Mouse (Mus musculus): Measurements from ENCODE around the gene Dnajc5. TPM values are rescaled to one million over a fixed set of nuclear protein-coding genes. Genes with fewer than 3 reads are reported as not detected.
A peak's percentile ranks its signal among the peaks of the same experiment; 100 is the strongest.

Gene Dnajc5
- polyA plus RNA-seq, 1 experiment from 2014 or later, result 91.9 TPM

DNA sequence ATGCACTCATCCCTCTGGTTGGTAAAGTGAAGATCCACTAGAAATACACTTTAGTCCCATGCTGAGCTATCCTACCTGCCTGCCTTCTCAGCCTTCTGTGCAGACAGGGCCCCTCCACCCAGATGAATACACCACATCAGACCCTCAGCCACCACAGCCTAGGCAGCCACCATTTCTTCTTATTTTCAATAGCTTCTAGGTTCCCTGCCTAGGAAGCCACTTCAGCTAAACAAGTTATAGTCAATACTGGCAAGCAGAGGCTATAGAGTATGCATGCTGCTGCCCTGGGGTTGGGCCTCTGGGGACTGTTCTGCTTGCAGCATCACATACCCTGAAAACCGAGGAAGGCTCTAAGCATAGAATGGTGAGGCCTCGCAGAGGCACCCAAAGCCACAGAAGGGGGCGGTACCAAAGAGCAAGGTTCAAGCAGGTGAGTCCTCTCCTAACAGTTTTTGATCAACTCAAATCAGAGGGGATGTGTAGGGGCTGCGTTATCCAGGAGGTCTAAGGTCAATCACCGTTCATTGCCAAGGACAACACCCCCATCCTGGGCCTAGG lies 71.3 kb downstream of the Dnajc5 start, which contains the start of gene Prpf6:
Gene Prpf6 (plus strand): TSS at position 341 of the 558 bp plus-strand sequence.
- Histone ChIP-seq H3K9ac (peak within 1 kb of the TSS; percentile 93), H3K27ac (ENCODE audit: poor library complexity, severe bottlenecking) (peak within 1 kb of the TSS; percentile 73; the same call in 1 of the 2 replicates), H3K27me3 (replicated peaks) (no peaks in the 10 kb centered on the region), H3K4me1 (replicated peaks) (peaks cover 16% of the 10 kb centered on the region), H3K4me3 (peak within 1 kb of the TSS; percentile 83), H3K36me3 (peaks cover 42% of the 10 kb centered on the region), H3K9me3 (replicated peaks) (no peaks in the 10 kb centered on the region), H3K4me2 (peak within 1 kb of the TSS; percentile 84)
- WGBS, result 18% methylated on average over 5 of the region's 5 CpGs
- ATAC-seq (ENCODE audit: insufficient number of reproducible peaks, low FRiP score), result peak; percentile 16; the same call in 1 of the 2 replicates

DNA sequence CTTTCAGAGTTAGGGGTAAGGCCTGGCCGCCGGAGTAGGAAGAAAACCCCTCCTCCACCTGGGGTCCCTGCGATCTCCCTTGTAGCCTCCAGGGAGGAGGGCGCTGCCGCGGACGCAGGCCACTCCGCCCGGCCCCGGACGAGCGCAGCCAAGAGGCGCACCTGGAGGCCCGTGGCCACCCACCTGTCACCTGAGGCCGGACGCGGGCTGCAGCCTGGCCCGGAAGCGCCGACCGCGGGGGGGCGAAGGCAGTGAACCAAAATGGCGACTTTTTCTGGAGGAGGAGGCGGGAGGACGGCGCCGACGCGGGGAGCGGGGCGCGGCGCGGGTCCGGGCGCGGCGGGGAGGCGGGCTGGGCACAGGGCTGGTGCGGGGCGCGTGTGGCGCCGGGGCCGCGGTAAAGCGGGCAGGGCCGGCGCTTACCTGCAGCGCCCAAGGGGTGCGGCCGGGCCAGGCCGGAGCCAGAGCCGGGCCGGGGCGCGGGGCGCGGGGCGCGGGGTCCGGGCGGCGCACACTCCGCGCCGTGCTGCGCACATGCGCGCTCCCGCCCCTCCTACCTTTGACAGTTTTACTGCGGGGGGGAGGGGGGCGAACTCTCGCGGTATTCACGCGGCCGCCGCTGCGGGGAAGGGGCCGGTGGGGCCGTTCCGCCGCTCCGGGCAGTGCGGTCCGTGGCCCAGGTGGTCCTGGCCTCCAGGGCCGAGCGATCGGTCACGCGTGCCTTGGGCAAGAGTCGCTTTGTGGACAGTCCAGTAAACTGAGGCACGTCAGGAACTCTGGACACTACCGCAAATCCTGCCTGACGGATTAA lies 72.2 kb downstream of the Dnajc5 start, which contains the start of gene Zfp512b:
Gene Zfp512b (minus strand): TSS at position 573 of the 811 bp plus-strand sequence.
- WGBS, result under 1% methylated on average over 75 of the region's 97 CpGs
- peaks cover 16% of the 10 kb centered on the region for H3K4me1 ChIP-seq (replicated peaks)
- H3K9me3 ChIP-seq (replicated peaks), result no peaks in the 10 kb centered on the region

DNA sequence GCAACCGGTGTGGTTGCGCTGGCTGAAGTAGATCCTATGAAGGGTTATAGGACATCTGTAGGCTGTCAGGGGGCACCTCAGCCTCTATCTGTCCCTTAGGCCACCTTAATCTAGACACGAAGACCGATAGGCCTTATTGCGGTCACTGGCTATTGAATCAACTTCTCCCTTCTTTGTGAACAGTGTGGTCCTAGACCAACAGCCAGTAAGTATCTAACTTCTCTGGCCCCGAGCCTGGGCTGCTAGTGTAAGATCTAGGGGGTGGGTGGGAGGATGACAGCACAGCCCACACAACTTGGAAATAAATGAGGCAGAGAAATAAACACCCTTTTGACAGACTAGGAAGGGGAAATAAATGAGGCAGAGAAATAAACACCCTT lies 72.7 kb downstream of the Dnajc5 start:
- no peaks in the 10 kb centered on the region for H3K27me3 ChIP-seq (replicated peaks)
- peaks cover 30% of the 10 kb centered on the region for H3K36me3 ChIP-seq
- H3K4me2 ChIP-seq, result peak overlapping the region; percentile 84
- 2% methylated on average over 6 of the region's 6 CpGs for WGBS
- peak overlapping the region; percentile 83 for H3K4me3 ChIP-seq
- ATAC-seq (ENCODE audit: insufficient number of reproducible peaks, low FRiP score), result peak; percentile 1; the same call in 1 of the 2 replicates
- peaks cover 16% of the 10 kb centered on the region for H3K4me1 ChIP-seq (replicated peaks)
- peak overlapping the region; percentile 93 for H3K9ac ChIP-seq
- no peaks in the 10 kb centered on the region for H3K9me3 ChIP-seq (replicated peaks)
- H3K27ac ChIP-seq (ENCODE audit: poor library complexity, severe bottlenecking), result peak overlapping the region; percentile 73; the same call in 1 of the 2 replicates

More for the DNA sequence above, 72.2 kb downstream of the Dnajc5 start, which contains the start of gene Zfp512b:
- Histone ChIP-seq H3K4me2 (peak within 1 kb of the TSS; percentile 84), H3K4me3 (peak within 1 kb of the TSS; percentile 83), H3K27ac (ENCODE audit: poor library complexity, severe bottlenecking) (peak within 1 kb of the TSS; percentile 73; the same call in 1 of the 2 replicates), H3K36me3 (peaks cover 35% of the 10 kb centered on the region), H3K27me3 (replicated peaks) (no peaks in the 10 kb centered on the region), H3K9ac (peak within 1 kb of the TSS; percentile 93)
- peak; percentile 76 for ATAC-seq (ENCODE audit: insufficient number of reproducible peaks, low FRiP score)

DNA sequence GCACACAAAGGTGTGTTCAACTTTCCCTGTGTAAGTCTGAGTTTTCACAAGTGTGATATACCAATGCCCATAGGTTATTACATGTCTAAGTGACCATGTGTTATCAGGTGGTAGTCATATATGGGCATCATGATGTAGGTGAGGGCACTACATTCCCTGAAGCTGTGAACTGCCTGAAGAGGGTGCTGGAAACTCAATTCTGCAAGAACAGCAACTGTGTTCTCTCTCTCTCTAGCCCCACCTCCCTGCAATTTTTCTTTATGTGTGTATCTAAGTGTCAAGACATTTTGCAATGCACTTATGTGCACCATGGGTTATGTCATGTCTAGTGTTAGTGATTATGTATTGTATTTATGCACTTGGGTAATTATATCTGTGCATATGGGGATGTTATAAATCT lies 73.7 kb downstream of the Dnajc5 start:
- no peak overlapping the region for H3K9ac ChIP-seq
- no peaks in the 10 kb centered on the region for H3K9me3 ChIP-seq (replicated peaks)
- no peak for ATAC-seq (ENCODE audit: insufficient number of reproducible peaks, low FRiP score)
- peaks cover 21% of the 10 kb centered on the region for H3K36me3 ChIP-seq
- no peak overlapping the region for H3K4me2 ChIP-seq
- H3K4me3 ChIP-seq, result no peak overlapping the region
- peaks cover 16% of the 10 kb centered on the region for H3K4me1 ChIP-seq (replicated peaks)
- no peak overlapping the region for H3K27ac ChIP-seq (ENCODE audit: poor library complexity, severe bottlenecking)
- H3K27me3 ChIP-seq (replicated peaks), result no peaks in the 10 kb centered on the region

DNA sequence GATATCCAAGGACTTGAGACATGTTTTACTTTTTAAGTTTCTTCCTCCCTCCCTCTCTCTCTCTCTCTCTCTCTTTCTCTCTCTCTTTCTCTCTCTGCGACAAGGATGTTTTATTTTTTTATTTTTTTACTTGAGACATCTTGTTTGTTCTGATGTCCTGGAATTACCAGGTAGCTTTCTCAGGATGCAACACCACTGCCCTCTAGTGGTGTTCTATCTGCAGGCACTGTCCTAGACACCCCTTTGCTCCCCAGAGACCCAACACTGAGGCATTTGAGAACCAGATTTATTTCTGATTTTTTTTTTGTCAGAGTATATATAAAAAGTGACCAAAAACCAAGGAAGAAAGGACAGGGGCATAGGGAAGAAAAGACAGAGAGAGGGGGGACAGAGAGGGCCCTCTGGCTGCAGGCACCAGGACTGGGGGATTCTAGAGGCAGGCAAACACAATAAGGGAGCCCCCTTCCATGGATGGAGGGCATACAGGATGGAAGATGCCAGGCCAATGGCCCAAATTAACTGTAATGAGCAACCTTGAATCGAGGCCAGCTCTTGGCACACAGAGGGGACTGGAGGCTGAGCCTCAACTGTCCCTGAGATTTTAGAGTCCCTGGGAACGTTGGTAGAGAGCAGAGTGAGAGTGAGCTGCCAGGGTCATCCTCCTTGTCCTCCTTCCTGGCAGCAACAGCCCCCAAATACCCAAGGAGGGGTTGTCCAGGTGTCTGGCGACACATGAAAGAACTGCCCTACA lies 74.8 kb downstream of the Dnajc5 start:
- H3K27ac ChIP-seq (ENCODE audit: poor library complexity, severe bottlenecking), result no peak overlapping the region
- H3K9me3 ChIP-seq (replicated peaks), result no peaks in the 10 kb centered on the region
- H3K4me1 ChIP-seq (replicated peaks), result peaks cover 16% of the 10 kb centered on the region
- H3K9ac ChIP-seq, result no peak overlapping the region
- ATAC-seq (ENCODE audit: insufficient number of reproducible peaks, low FRiP score), result no peak
- H3K27me3 ChIP-seq (replicated peaks), result no peaks in the 10 kb centered on the region
- H3K4me3 ChIP-seq, result no peak overlapping the region
- 76% methylated on average over 4 of the region's 4 CpGs for WGBS
- H3K4me2 ChIP-seq, result no peak overlapping the region
- H3K36me3 ChIP-seq, result peaks cover 9% of the 10 kb centered on the region

DNA sequence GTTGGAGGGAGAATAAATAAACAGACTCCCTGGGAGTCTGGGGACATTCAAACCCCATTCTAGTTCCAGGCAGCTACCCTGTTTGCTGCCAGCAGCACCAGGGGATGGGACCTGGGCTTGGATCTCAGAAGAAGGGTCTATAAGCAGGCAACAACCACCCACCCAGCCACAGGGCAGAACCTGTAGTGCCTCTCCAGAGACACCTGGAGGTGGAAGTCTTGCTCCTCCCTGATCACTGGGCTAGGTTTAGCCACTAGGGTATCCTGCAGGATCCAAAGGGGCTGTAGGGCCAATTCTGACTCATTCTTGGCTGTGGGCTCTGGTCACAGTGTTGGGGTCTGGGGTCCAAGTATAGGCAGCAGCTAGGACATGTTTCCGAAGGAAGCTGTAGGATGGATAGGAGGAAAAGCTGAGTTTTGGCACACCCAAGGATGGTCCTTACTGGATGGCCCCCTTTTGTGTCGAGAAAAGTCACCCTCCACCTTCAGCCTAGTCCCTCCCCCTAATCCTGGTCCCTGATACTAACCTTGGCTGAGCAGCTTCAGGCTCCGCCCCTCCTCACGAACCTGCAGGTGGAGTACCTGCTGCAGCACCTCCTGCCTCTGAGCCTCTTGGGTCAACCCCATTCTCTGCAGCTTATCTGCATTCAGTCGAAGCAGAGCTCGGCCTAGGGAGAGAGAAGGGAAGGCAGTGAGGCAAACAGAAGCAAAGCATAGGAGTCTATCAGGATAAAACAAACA lies 76.1 kb downstream of the Dnajc5 start:
- H3K9ac ChIP-seq, result no peak overlapping the region
- no peaks in the 10 kb centered on the region for H3K9me3 ChIP-seq (replicated peaks)
- H3K27me3 ChIP-seq (replicated peaks), result no peaks in the 10 kb centered on the region
- 41% methylated on average over 6 of the region's 6 CpGs for WGBS
- no peak overlapping the region for H3K27ac ChIP-seq (ENCODE audit: poor library complexity, severe bottlenecking)
- H3K4me3 ChIP-seq, result no peak overlapping the region
- no peak for ATAC-seq (ENCODE audit: insufficient number of reproducible peaks, low FRiP score)
- no peak overlapping the region for H3K4me2 ChIP-seq
- H3K4me1 ChIP-seq (replicated peaks), result peaks cover 18% of the 10 kb centered on the region
- 0 out of 2 replicates have a peak, but pooled peaks cover 3% of the 10 kb centered on the region for H3K36me3 ChIP-seq

DNA sequence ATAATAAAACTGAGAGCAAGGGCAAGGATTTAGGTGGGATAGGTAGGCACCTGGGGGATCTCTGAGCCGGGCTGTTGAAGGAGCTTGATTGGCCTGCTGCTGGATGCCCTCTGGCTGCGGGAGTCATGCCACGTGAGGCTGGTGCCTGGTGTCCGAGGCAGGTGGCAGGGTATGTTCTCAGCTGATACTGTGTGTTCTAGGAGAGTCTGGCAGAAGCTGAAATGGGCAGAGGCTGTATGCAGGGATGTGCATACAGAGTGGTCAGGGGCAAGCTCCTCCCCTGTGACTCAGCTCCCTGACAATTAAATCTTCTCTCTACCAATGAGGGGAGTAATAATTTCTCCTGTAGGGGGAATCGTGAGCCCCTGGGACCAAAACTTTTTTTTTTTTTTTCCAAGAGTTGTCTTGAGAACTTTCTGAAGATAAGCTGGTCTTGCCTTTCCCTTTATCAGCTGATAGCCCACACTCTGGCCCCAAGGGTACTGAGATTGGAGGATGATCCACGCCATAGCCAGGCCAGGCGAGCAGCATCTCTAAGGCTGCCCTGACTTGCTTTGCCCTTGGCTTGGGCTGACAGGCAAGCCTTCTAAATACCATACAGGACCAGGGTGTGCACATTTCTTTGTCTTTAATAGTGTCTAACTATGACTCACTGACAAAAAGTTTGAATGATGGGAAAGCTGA lies 77.2 kb downstream of the Dnajc5 start:
- no peak for ATAC-seq (ENCODE audit: insufficient number of reproducible peaks, low FRiP score)
- no peaks in the 10 kb centered on the region for H3K9me3 ChIP-seq (replicated peaks)
- H3K4me3 ChIP-seq, result no peak overlapping the region
- H3K27me3 ChIP-seq (replicated peaks), result no peaks in the 10 kb centered on the region
- 63% methylated on average over 7 of the region's 7 CpGs for WGBS
- no peak overlapping the region for H3K27ac ChIP-seq (ENCODE audit: poor library complexity, severe bottlenecking)
- H3K9ac ChIP-seq, result no peak overlapping the region
- no peak overlapping the region for H3K4me2 ChIP-seq
- peaks cover 20% of the 10 kb centered on the region for H3K4me1 ChIP-seq (replicated peaks)
- 0 out of 2 replicates have a peak, but pooled peaks cover 3% of the 10 kb centered on the region for H3K36me3 ChIP-seq

DNA sequence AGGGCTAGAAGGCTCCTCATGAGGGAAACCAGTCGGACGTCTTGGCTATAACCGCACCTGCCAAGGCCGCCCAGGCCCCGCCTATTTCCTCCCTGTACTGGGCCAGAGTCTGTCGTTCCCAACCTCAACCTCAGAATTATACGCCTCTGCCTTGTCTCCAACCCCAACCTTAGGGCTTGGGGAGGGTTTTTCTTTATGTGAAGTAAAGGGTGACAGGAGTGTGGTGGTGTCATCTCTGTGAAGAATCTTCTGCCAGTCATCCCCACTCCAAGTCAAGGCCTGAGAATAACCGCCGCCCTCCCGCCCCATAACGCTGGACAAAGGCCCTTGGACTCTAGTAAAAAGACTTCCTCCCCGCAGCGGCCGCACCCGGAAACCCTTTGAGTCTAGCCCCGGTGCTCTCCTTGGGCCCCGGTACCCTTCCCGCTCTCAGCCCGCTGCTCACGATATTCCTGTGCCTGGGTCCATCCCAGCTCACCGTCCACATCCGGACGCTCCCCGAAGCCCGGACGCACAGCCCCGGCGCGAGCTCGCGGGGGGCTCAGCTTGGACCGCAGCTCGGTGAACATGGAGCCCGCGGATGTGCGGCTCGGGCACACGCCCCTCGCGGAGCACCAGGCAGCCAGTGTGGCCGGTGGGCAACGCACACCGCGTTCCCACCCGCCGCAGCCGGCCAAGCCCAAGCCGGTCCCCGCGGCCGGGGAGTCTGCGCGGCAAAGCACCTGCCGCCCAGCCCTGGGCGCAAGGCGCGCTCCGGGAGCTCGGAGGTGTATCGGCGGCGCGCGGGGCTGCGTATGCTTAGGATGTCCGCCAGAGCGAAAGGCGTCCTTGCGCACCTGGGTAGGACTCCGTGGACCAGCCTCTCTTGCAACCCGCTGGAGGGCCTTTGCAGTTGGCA lies 78.4 kb downstream of the Dnajc5 start, which contains the start of gene Samd10:
Gene Samd10 (minus strand): TSS at position 759 of the 898 bp plus-strand sequence.
- 2% methylated on average over 71 of the region's 71 CpGs for WGBS
- Histone ChIP-seq H3K4me3 (peak within 1 kb of the TSS; percentile 66), H3K4me2 (peak within 1 kb of the TSS; percentile 92), H3K36me3 (0 out of 2 replicates have a peak, but pooled peaks cover 3% of the 10 kb centered on the region), H3K27me3 (replicated peaks) (no peaks in the 10 kb centered on the region), H3K9me3 (replicated peaks) (no peaks in the 10 kb centered on the region), H3K9ac (peak within 1 kb of the TSS; percentile 76), H3K27ac (ENCODE audit: poor library complexity, severe bottlenecking) (no peak within 1 kb of the TSS), H3K4me1 (replicated peaks) (peaks cover 14% of the 10 kb centered on the region)
- ATAC-seq (ENCODE audit: insufficient number of reproducible peaks, low FRiP score), result peak; percentile 31; the same call in 1 of the 2 replicates

DNA sequence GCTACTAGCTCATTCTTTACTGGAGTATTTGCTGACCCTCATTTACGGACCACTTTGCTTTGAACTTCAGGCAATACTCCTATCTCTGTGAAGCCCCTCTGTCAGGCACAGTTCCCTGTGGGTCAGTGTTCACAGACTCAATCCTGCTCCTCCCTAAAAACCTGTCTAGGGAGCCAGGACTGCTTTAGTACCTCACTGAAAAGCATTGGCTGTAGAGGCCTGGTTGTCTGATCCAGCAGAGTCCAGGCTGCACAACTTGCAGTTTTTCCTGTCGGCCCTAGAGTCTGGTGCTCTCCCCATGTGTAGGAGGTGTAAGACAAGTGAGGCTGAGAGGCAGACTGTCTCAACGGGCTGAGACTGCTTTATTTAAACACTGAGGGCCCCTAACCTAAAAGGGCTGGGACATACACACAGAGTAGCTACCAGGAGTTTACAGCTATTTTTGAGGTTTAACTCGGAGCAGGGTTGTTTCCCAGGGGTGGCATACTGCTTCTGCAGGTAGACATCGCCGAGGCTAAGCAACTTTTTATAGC lies 80.0 kb downstream of the Dnajc5 start:
- Histone ChIP-seq H3K4me1 (replicated peaks) (peaks cover 14% of the 10 kb centered on the region), H3K9ac (no peak overlapping the region; the same call in 1 of the 2 replicates), H3K9me3 (replicated peaks) (no peaks in the 10 kb centered on the region), H3K36me3 (0 out of 2 replicates have a peak, but pooled peaks cover 3% of the 10 kb centered on the region), H3K27ac (ENCODE audit: poor library complexity, severe bottlenecking) (no peak overlapping the region), H3K4me2 (peak overlapping the region; percentile 80), H3K4me3 (peak overlapping the region; percentile 94), H3K27me3 (replicated peaks) (no peaks in the 10 kb centered on the region)
- WGBS, result 66% methylated on average over 6 of the region's 6 CpGs
- no peak for ATAC-seq (ENCODE audit: insufficient number of reproducible peaks, low FRiP score)
